Mouse (Mus musculus) urinary bladder, postnatal 14 days (tissue): ENCODE data around the gene Efna5.

Source experiments
- DNase-seq: peaks from one replicate; pipeline ENCODE4 v3.0.0; 2021; ENCODE audit warnings: low spot score

Gene Efna5

GRCm38 (mm10) chr17:62702020-62702814, 178.9 kb downstream of the Efna5 start:
- no peak for DNase-seq

- DNase-seq = no peak
Measured at GRCm38 (mm10) chr17:62700791-62701602, 180.1 kb downstream of the Efna5 start.

- DNase-seq = peak; percentile 24
Measured at GRCm38 (mm10) chr17:62694958-62695437, 186.1 kb downstream of the Efna5 start.

GRCm38 (mm10) chr17:62692242-62692641, 188.9 kb downstream of the Efna5 start:
- no peak for DNase-seq

GRCm38 (mm10) chr17:62691201-62691715, 189.9 kb downstream of the Efna5 start:
- DNase-seq = no peak

- peak; percentile 20 for DNase-seq
Measured at GRCm38 (mm10) chr17:62690256-62690655, 190.9 kb downstream of the Efna5 start.

GRCm38 (mm10) chr17:62689646-62690045, 191.5 kb downstream of the Efna5 start:
- no peak for DNase-seq

- peak; percentile 68 for DNase-seq
Measured at GRCm38 (mm10) chr17:62687369-62687768, 193.7 kb downstream of the Efna5 start.

- no peak for DNase-seq
Measured at GRCm38 (mm10) chr17:62685181-62685580, 195.9 kb downstream of the Efna5 start.

GRCm38 (mm10) chr17:62683142-62683541, 198.0 kb downstream of the Efna5 start:
- no peak for DNase-seq

- no peak for DNase-seq
Measured at GRCm38 (mm10) chr17:62681726-62682125, 199.4 kb downstream of the Efna5 start.

GRCm38 (mm10) chr17:62680737-62681136, 200.4 kb downstream of the Efna5 start:
- DNase-seq = no peak

GRCm38 (mm10) chr17:62676832-62677231, 204.3 kb downstream of the Efna5 start:
- DNase-seq = no peak

GRCm38 (mm10) chr17:62676409-62676808, 204.7 kb downstream of the Efna5 start:
- no peak for DNase-seq

GRCm38 (mm10) chr17:62675811-62676255, 205.3 kb downstream of the Efna5 start:
- no peak for DNase-seq

GRCm38 (mm10) chr17:62672068-62672467, 209.0 kb downstream of the Efna5 start:
- peak; percentile 46 for DNase-seq

GRCm38 (mm10) chr17:62666761-62667160, 214.4 kb downstream of the Efna5 start:
- no peak for DNase-seq

- no peak for DNase-seq
Measured at GRCm38 (mm10) chr17:62665823-62666222, 215.3 kb downstream of the Efna5 start.

GRCm38 (mm10) chr17:62664709-62665108, 216.4 kb downstream of the Efna5 start:
- DNase-seq = no peak

GRCm38 (mm10) chr17:62661801-62662200, 219.3 kb downstream of the Efna5 start:
- no peak for DNase-seq

GRCm38 (mm10) chr17:62659501-62660175, 221.5 kb downstream of the Efna5 start:
- no peak for DNase-seq
